Mouse (Mus musculus): Measurements from ENCODE around the gene Polg2.

- TF ChIP-seq CTCF (conservative IDR thresholded peaks at IDR 0.05; ENCODE audit: insufficient read depth, insufficient read length, low read depth, low read length) (no peak), POLR2A (IDR thresholded peaks at IDR 0.05; ENCODE audit: low read depth, low read length) (no peak)
Observed at GRCm38 (mm10) chr11:106723611-106724125, 55.7 kb downstream of the Polg2 start.

Measured in kidney, adult 2 months (tissue).